Mouse (Mus musculus) heart, postnatal 0 days (tissue): ENCODE measurements around the gene Smim8.

ENCODE experiments used
- CTCF ChIP-seq: IDR thresholded peaks from 2 replicates; pipeline ENCODE4 v1.5.1; 2016; ENCODE audit warnings: antibody characterized with exemption, control low read depth, low read depth
- EP300 ChIP-seq: IDR thresholded peaks from 2 replicates; pipeline ENCODE4 v1.6.1; 2016; ENCODE audit warnings: antibody characterized with exemption, low read depth

GRCm38 (mm10) chr4:34784865-34785264, 6.6 kb upstream of the Smim8 start:
- TF ChIP-seq CTCF (peak; percentile 29), EP300 (no peak)
